Mouse (Mus musculus): ENCODE measurements around the gene Cpsf3. TPM values are rescaled to one million over a fixed set of nuclear protein-coding genes. Genes with fewer than 3 reads are reported as not detected.

Cpsf3 gene
- total RNA-seq, 2 experiments from 2014 or later = 16.7 to 18.8 TPM

DNA sequence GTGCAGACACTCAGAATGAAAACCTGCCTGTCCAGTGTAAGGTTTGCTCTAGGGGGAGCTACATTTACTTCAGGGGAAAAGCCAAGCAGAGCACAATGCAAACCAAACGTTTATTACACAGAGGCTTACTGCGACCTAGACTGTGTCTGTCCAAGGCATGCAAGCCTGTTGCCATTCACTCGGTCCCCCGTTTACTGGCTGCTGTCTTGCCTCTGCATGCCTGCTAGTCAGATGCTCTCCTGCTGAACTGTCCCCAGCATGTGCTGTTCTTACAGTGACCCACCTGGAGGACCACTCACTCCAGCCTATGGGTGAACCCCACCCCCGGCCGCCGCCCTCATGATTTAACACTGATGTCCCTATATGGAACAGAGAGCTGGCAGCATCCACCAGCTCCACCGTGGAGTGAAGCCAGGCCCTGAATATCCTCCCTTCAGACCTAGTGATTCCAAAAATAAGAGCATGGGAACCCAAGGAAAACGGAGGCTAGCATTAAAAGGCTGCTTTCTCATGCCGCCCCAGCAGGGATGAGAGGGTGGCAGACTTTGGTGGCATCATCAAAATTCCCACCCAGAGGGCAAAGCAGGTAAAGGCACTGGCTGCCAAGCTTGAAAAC is 45.9 kb downstream of the Cpsf3 start:
- intact Hi-C loops (cut with DNase I) = no loop called here
- no peak for DNase-seq

DNA sequence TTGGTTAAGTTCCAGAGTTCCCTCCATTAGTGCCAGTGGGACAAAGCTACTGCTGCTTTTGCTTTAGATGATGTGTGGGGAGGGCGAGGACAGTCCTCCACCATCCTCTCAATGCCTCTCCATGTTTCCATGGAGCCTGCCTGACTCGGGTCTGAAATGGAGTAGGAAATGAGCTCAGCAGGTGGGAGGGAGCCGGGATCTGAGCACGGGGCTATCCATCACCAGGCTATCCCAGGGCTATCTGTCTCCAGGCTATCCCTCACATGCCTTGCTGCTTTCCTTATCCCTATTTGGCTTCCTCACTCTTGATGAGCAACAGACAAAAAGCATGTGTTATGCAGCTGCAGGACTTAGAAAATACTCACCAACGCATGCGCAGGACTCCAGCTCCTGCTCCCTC is 46.5 kb downstream of the Cpsf3 start:
- intact Hi-C loops (cut with DNase I) = no loop called here
- no peak for DNase-seq

DNA sequence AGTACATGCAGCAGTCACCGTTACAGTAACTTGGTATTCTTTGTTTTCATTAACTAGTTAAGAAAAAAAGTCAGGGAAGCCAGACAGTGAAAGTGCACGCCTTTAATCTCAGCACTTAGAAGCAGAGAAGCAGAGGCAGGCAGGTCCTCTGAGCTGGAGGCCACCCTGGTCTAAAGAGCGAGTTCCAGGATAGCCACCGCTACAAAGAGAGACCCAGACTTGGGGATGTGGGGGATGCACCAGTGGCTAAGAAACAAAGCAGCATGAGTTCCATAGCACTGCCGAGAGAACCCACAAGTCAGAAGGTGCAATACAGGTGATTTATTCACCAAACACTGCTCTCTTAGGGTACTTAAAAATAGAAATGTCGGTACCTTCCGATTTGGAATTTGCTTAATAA is 47.8 kb downstream of the Cpsf3 start:
- no peak for DNase-seq
- intact Hi-C loops (cut with DNase I) = no loop called here

DNA sequence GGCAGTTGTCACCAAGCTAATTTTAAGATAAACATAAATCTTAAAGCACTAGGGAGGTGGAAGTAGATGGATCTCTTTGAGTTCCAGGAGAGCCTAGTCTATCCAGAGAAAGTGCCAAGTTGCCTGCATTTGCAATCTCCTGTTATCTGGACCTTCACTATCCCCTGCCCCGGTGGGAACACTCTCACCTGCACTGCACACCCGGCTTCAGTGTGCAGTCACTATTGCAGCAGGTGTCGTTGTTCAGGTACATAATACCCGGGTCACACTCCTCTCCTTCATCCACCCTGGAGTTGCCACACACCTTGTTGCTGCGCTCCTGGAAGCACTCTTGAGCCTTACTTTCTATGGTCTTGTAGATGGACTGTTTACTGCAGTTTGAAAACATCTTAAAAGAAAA is 48.6 kb downstream of the Cpsf3 start:
- no peak for DNase-seq
- intact Hi-C loops (cut with DNase I) = no loop called here

DNA sequence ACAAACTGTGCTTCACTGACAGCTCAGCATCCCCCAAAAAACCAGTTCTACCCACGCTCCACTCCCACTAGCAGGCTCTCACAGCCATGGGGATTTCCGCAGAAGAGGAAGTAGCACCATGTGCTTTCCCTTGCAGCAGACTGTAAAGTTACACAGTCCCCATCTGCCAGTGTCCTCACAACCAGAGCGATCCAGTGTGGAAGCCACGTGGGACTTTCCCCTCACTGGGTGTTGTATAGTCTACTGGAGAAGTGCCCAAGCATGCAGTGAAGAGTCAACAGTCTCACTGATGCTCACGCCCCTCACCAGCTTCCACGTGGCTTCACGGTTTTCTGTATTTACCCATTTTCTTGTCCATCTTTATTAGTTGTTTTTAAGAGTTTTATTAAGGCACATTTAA is 50.7 kb downstream of the Cpsf3 start:
- no peak for DNase-seq
- intact Hi-C loops (cut with DNase I) = no loop called here

DNA sequence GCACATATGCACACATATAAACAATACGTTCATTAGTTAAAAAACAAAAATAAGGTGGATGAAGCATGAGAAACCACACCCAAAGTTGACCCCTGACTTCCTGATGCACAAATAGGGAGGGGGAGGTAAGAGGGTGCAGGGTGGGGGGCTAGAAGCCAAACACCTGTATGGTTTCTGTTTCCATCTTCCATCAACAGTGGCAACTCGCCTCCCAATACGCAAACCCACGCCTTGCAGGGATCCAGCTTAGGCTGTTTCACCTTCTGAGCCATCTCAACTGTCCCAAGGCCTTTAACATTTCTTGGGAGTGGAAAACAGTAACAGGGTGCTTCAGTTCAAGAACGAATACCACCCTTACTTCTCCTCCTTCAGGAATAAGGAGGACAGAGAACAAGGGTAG is 52.0 kb downstream of the Cpsf3 start:
- DNase-seq = no peak
- intact Hi-C loops (cut with DNase I) = no loop called here

DNA sequence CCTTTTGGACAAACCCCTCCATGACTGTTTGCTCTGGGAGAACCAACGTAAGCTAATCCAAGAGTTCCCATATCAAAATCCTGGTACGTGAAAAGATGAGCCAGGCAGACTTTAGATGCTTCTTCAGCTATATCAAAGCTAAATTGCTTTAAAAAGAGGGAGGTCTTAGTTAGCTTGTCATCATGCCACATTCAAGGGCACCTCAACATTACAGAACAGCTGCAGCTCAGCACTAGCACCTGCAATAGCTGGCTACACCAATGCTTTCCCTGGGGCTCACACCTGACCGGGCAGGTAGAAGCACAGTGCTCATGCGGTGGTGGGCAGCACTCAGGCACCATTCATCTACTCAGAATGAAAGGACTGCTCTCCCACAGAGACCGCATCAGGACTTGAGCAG is 55.5 kb downstream of the Cpsf3 start:
- DNase-seq = no peak
- intact Hi-C loops (cut with DNase I) = no loop called here

DNA sequence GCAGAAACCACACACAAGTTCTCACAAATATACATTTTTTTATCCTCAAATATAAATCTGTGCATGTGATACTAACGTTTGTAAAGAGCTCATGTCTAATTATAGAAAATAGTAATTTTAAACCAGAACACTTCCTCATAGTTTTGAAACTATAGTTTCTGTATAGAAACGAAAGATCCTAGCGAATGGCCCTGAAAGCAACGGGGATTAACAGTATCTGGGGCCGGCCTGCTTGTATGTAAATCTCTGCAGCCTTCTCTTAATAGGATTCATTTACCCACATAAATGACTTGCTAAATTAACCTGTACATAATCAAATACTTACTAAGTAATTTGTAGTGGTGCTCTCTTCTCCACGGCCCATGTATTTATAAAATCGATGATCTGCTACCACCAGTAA is 61.8 kb downstream of the Cpsf3 start:
- DNase-seq = no peak
- intact Hi-C loops (cut with DNase I) = no loop called here

DNA sequence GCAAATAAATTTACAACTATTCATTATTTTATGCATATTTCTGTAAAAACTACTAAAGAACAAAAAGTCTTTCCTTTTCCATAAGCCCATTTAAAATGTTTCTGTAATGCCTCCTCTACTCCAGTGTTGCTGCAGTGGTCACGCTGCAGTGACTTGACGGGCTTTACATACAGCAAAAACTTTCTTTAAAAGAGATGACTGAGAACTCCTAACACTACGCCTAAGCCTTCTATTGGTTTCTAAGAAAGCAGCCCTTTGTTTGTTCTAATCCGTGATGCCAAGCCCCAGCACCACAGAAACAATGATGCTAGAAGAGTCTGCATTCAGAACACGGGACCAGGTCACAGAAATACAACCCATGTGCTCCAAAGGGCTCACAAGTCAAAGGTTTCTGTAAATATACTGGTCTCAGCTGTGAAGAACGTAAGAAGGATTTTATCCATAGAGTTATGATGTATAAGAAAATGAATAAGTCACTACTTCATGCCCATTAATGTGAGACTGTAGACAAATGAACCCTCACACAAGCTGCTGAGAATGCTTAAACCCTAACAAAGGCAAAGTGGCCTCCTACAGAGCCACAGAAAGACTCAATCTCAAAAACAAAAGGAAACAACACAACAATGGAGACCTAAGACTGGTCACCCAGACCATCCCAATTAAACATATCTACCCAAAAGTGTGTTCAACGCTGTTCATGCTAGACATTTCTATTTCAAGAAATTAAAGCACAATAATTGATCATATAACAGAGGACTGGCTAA is 65.1 kb downstream of the Cpsf3 start:
- intact Hi-C loops (cut with DNase I) = no loop called here
- DNase-seq = no peak

DNA sequence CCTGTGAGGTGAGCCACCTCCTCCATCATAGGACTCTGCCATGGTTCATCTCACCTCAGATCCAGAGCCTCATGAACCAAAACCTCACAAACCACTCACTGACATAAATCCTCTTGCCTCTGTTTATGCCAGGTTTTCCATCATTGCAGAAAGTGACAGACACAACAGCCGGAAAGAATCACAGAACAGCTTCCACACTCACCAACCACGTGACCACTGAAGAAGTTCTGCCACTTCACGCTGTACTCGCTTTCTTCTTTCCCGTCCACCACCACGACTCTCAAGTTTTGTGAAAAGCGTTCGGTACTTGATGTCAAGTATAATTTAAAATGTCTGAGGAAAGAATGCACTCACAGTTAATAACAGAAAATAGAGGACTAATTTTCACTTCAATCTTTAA is 68.5 kb downstream of the Cpsf3 start:
- DNase-seq = no peak
- intact Hi-C loops (cut with DNase I) = no loop called here

DNA sequence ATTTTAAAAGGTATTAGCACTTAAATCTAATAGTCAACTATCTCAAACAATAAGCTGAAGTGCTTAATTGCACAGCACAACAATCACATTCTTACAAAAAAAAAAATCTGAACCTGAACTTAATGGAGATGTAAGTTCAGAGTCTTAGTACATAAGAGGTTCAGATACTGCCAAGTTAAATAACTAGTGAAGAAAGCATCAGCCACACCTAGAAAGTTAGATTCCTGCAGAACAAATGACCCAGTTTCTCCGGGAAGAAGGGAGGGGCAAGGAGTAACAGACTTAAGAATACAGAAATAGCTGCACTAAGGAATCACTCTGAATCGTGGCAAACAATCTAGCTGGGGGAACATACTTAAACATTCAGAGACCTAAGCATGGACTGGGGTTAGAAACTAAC is 77.5 kb downstream of the Cpsf3 start:
- DNase-seq = no peak
- intact Hi-C loops (cut with DNase I) = no loop called here

DNA sequence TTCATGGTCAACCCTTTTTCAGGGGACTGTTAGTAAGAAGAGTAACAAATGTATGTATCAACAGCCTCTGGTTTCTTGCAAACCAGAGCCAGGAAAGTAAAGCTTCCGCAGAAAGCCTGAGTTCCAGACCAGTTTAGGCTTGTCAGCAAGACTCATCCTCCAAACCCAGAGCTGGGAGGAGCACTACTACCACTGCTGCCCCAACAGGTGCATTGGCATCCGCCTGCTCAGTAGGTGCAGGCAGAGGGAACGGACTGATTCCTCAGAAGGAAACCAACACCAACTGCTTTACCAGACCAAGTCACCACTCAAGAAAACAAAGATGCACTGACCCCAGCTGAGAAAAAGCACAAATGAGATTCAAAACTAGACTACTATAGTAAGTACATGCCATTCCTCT is 78.0 kb downstream of the Cpsf3 start:
- DNase-seq = no peak
- intact Hi-C loops (cut with DNase I) = no loop called here

Other genes with a start within 250 kb of the Cpsf3 start
- gene Itgb1bp1, start 893 bp downstream of the Cpsf3 start, total RNA-seq (2021) = 10 to 100 TPM; 35.8 to 39.7 TPM
- gene Iah1, start 31.0 kb downstream of the Cpsf3 start, total RNA-seq (2021) = 1 to 10 TPM; 5.1 to 5.3 TPM
- gene Adam17, start 88.2 kb downstream of the Cpsf3 start, total RNA-seq (2021) = 10 to 100 TPM; 17.4 to 19.4 TPM
- 10 to 100 TPM; 23.3 to 24.7 TPM for gene Ywhaq, start 132.2 kb downstream of the Cpsf3 start, total RNA-seq (2021)

Measured in gastrocnemius, postnatal 36 days (tissue).